Mouse (Mus musculus): ENCODE data around the gene Ell. TPM values are rescaled to one million over a fixed set of nuclear protein-coding genes. Genes with fewer than 3 reads are reported as not detected.

Ell gene
- polyA plus RNA-seq, 1 experiment = 12.4 TPM

- Histone ChIP-seq H3K9ac (ENCODE audit: low read depth, poor library complexity, severe bottlenecking) (peak overlapping the region; percentile 51), H3K27me3 (ENCODE audit: control insufficient read depth, insufficient read depth, low read length, poor library complexity, severe bottlenecking) (no peaks in the 10 kb centered on the region), H3K4me3 (ENCODE audit: low read depth, low read length) (no peak overlapping the region), H3K4me1 (ENCODE audit: control insufficient read depth, insufficient read depth, low read length) (no peaks in the 10 kb centered on the region), H3K27ac (ENCODE audit: insufficient read depth, low read length) (no peak overlapping the region), H3K36me3 (ENCODE audit: control insufficient read depth, insufficient read depth, low read length, poor library complexity, severe bottlenecking) (peaks cover 4% of the 10 kb centered on the region; the same call in 1 of the 2 replicates), H3K9me3 (replicated peaks; ENCODE audit: control insufficient read depth, insufficient read depth, low read length, poor library complexity, severe bottlenecking) (no peaks in the 10 kb centered on the region)
- TF ChIP-seq EP300 (IDR thresholded peaks at IDR 0.05; ENCODE audit: insufficient read depth, low read depth, low read length) = no peak
- no peak for TF ChIP-seq CTCF (IDR thresholded peaks at IDR 0.05; ENCODE audit: low read depth, low read length)
- TF ChIP-seq POLR2A (IDR thresholded peaks at IDR 0.05; ENCODE audit: insufficient read depth, low read length) = no peak
Observed at GRCm38 (mm10) chr8:70501820-70502529, 37.3 kb upstream of the Ell start.

- Histone ChIP-seq H3K27me3 (ENCODE audit: control insufficient read depth, insufficient read depth, low read length, poor library complexity, severe bottlenecking) (no peaks in the 10 kb centered on the region), H3K9ac (ENCODE audit: low read depth, poor library complexity, severe bottlenecking) (peak overlapping the region; percentile 51), H3K4me3 (ENCODE audit: low read depth, low read length) (no peak overlapping the region), H3K4me1 (ENCODE audit: control insufficient read depth, insufficient read depth, low read length) (no peaks in the 10 kb centered on the region), H3K27ac (ENCODE audit: insufficient read depth, low read length) (no peak overlapping the region), H3K36me3 (ENCODE audit: control insufficient read depth, insufficient read depth, low read length, poor library complexity, severe bottlenecking) (peaks cover 7% of the 10 kb centered on the region), H3K9me3 (replicated peaks; ENCODE audit: control insufficient read depth, insufficient read depth, low read length, poor library complexity, severe bottlenecking) (no peaks in the 10 kb centered on the region)
- no peak for TF ChIP-seq POLR2A (IDR thresholded peaks at IDR 0.05; ENCODE audit: insufficient read depth, low read length)
- no peak for TF ChIP-seq EP300 (IDR thresholded peaks at IDR 0.05; ENCODE audit: insufficient read depth, low read depth, low read length)
- TF ChIP-seq CTCF (IDR thresholded peaks at IDR 0.05; ENCODE audit: low read depth, low read length) = no peak
Observed at GRCm38 (mm10) chr8:70502540-70502939, 36.7 kb upstream of the Ell start.

GRCm38 (mm10) chr8:70503062-70503750, 36.1 kb upstream of the Ell start:
- H3K4me1 ChIP-seq (ENCODE audit: control insufficient read depth, insufficient read depth, low read length) = no peaks in the 10 kb centered on the region
- H3K27me3 ChIP-seq (ENCODE audit: control insufficient read depth, insufficient read depth, low read length, poor library complexity, severe bottlenecking) = no peaks in the 10 kb centered on the region
- H3K9me3 ChIP-seq (replicated peaks; ENCODE audit: control insufficient read depth, insufficient read depth, low read length, poor library complexity, severe bottlenecking) = no peaks in the 10 kb centered on the region
- no peak overlapping the region for H3K27ac ChIP-seq (ENCODE audit: insufficient read depth, low read length)
- TF ChIP-seq POLR2A (IDR thresholded peaks at IDR 0.05; ENCODE audit: insufficient read depth, low read length) (no peak), CTCF (IDR thresholded peaks at IDR 0.05; ENCODE audit: low read depth, low read length) (peak; percentile 73), EP300 (IDR thresholded peaks at IDR 0.05; ENCODE audit: insufficient read depth, low read depth, low read length) (no peak)
- H3K4me3 ChIP-seq (ENCODE audit: low read depth, low read length) = peak overlapping the region; percentile 22; the same call in 1 of the 2 replicates
- H3K9ac ChIP-seq (ENCODE audit: low read depth, poor library complexity, severe bottlenecking) = 0 out of 2 replicates have a peak overlapping the region, but pooled peaks have one; percentile 6
- peaks cover 13% of the 10 kb centered on the region for H3K36me3 ChIP-seq (ENCODE audit: control insufficient read depth, insufficient read depth, low read length, poor library complexity, severe bottlenecking)

GRCm38 (mm10) chr8:70504291-70504716, 35.0 kb upstream of the Ell start:
- no peaks in the 10 kb centered on the region for H3K27me3 ChIP-seq (ENCODE audit: control insufficient read depth, insufficient read depth, low read length, poor library complexity, severe bottlenecking)
- no peaks in the 10 kb centered on the region for H3K9me3 ChIP-seq (replicated peaks; ENCODE audit: control insufficient read depth, insufficient read depth, low read length, poor library complexity, severe bottlenecking)
- H3K36me3 ChIP-seq (ENCODE audit: control insufficient read depth, insufficient read depth, low read length, poor library complexity, severe bottlenecking) = peaks cover 23% of the 10 kb centered on the region
- no peak overlapping the region for H3K4me3 ChIP-seq (ENCODE audit: low read depth, low read length)
- TF ChIP-seq POLR2A (IDR thresholded peaks at IDR 0.05; ENCODE audit: insufficient read depth, low read length) = no peak
- no peak for TF ChIP-seq EP300 (IDR thresholded peaks at IDR 0.05; ENCODE audit: insufficient read depth, low read depth, low read length)
- no peak for TF ChIP-seq CTCF (IDR thresholded peaks at IDR 0.05; ENCODE audit: low read depth, low read length)
- no peak overlapping the region for H3K27ac ChIP-seq (ENCODE audit: insufficient read depth, low read length)
- no peak overlapping the region for H3K9ac ChIP-seq (ENCODE audit: low read depth, poor library complexity, severe bottlenecking)
- no peaks in the 10 kb centered on the region for H3K4me1 ChIP-seq (ENCODE audit: control insufficient read depth, insufficient read depth, low read length)

- no peaks in the 10 kb centered on the region for H3K27me3 ChIP-seq (ENCODE audit: control insufficient read depth, insufficient read depth, low read length, poor library complexity, severe bottlenecking)
- no peak overlapping the region for H3K9ac ChIP-seq (ENCODE audit: low read depth, poor library complexity, severe bottlenecking)
- H3K4me3 ChIP-seq (ENCODE audit: low read depth, low read length) = no peak overlapping the region
- H3K27ac ChIP-seq (ENCODE audit: insufficient read depth, low read length) = no peak overlapping the region
- H3K4me1 ChIP-seq (ENCODE audit: control insufficient read depth, insufficient read depth, low read length) = no peaks in the 10 kb centered on the region
- H3K36me3 ChIP-seq (ENCODE audit: control insufficient read depth, insufficient read depth, low read length, poor library complexity, severe bottlenecking) = peaks cover 24% of the 10 kb centered on the region
- no peak for TF ChIP-seq EP300 (IDR thresholded peaks at IDR 0.05; ENCODE audit: insufficient read depth, low read depth, low read length)
- TF ChIP-seq CTCF (IDR thresholded peaks at IDR 0.05; ENCODE audit: low read depth, low read length) = peak; percentile 77
- no peaks in the 10 kb centered on the region for H3K9me3 ChIP-seq (replicated peaks; ENCODE audit: control insufficient read depth, insufficient read depth, low read length, poor library complexity, severe bottlenecking)
Observed at GRCm38 (mm10) chr8:70504851-70505250, 34.4 kb upstream of the Ell start.
